Mouse (Mus musculus) stomach, embryonic 14.5 days (tissue): ENCODE results near the gene Emx1. TPM values are rescaled to one million over a fixed set of nuclear protein-coding genes. Genes with fewer than 3 reads are reported as not detected.

Experiments
- ATAC-seq: fragments of 200-750 bp; cut with Nextera tagmentation; 2 replicates; pipeline ENCODE4 v1.8.0; 2017; ENCODE audit warnings: low read depth, moderate TSS enrichment; ENCODE audit not compliant: insufficient number of reproducible peaks, insufficient read depth, low FRiP score
- H3K27ac ChIP-seq: fragments of 300-500 bp; sonication (generic); 2 replicates; pipeline ENCODE4 v1.5.1; 2014; ENCODE audit warnings: mild to moderate bottlenecking, low read length, moderate library complexity, mixed read lengths
- H3K27me3 ChIP-seq: fragments of 300-500 bp; sonication (generic); 2 replicates; pipeline ENCODE4 v1.6.1; 2014; ENCODE audit warnings: low read length, control low read depth, mixed read lengths; ENCODE audit not compliant: control insufficient read depth, insufficient read depth
- H3K36me3 ChIP-seq: fragments of 300-500 bp; sonication (generic); 2 replicates; pipeline ENCODE4 v1.6.1; 2014; ENCODE audit warnings: mild to moderate bottlenecking, control low read depth, low read length, moderate library complexity, mixed read lengths; ENCODE audit not compliant: control insufficient read depth, insufficient read depth
- H3K4me1 ChIP-seq: fragments of 300-500 bp; sonication (generic); 2 replicates; pipeline ENCODE4 v1.6.1; 2014; ENCODE audit warnings: low read length, control low read depth, mixed read lengths; ENCODE audit not compliant: control insufficient read depth, insufficient read depth
- H3K4me2 ChIP-seq: fragments of 300-500 bp; sonication (generic); replicated peaks from 2 replicates; pipeline ENCODE4 v1.6.1; 2014; ENCODE audit warnings: low read depth, low read length, control low read depth
- H3K4me3 ChIP-seq: fragments of 300-500 bp; sonication (generic); 2 replicates; pipeline ENCODE4 v1.5.1; 2014; ENCODE audit warnings: low read depth, low read length, control low read depth
- H3K9ac ChIP-seq: fragments of 300-500 bp; sonication (generic); replicated peaks from 2 replicates; pipeline ENCODE4 v1.6.1; 2014; ENCODE audit warnings: low read depth, mild to moderate bottlenecking, control low read depth, low read length, moderate library complexity, mixed read lengths
- H3K9me3 ChIP-seq: fragments of 300-500 bp; sonication (generic); 2 replicates; pipeline ENCODE4 v1.6.1; 2016; ENCODE audit warnings: low read depth, low read length, control low read depth; ENCODE audit not compliant: control insufficient read depth
- WGBS: fragments of 180-500 bp; shearing (Covaris S2); extraction: QIAGEN DNeasy Blood & Tissue Kit; methylation state at CpG from one replicate; pipeline ENCODE4 v1.1.7; 2014; 5-methylcytosine and 5-hydroxymethylcytosine counted together
- polyA plus RNA-seq: library from polyadenylated mRNA; unstranded; fragments of >200 nt; fragmentation: Nextera tagmentation; extraction: Ambion mirVana; gene quantifications from 2 replicates; pipeline ENCODE4 v1.2.1, GENCODE M21; 2014

Gene Emx1
- polyA plus RNA-seq, 1 experiment from 2014 or later = not detected

GRCm38 (mm10) chr6:85193381-85194318 lies 6.4 kb downstream of the Emx1 start:
- no peak overlapping the region for H3K27ac ChIP-seq
- WGBS = 13% methylated on average over 29 of the region's 29 CpGs
- no peak overlapping the region for H3K9ac ChIP-seq
- ATAC-seq = no peak
- no peaks in the 10 kb centered on the region for H3K9me3 ChIP-seq
- peaks cover 48% of the 10 kb centered on the region for H3K27me3 ChIP-seq
- H3K4me2 ChIP-seq = no peak overlapping the region
- H3K36me3 ChIP-seq = no peaks in the 10 kb centered on the region
- no peak overlapping the region for H3K4me3 ChIP-seq
- no peaks in the 10 kb centered on the region; the same call in 1 of the 2 replicates for H3K4me1 ChIP-seq

- no peaks in the 10 kb centered on the region for H3K4me1 ChIP-seq
- H3K27me3 ChIP-seq = peaks cover 18% of the 10 kb centered on the region
- H3K36me3 ChIP-seq = no peaks in the 10 kb centered on the region
- H3K9ac ChIP-seq = no peak overlapping the region
- H3K27ac ChIP-seq = no peak overlapping the region
- H3K4me2 ChIP-seq = no peak overlapping the region
- WGBS = 69% methylated on average over 2 of the region's 2 CpGs
- no peak overlapping the region for H3K4me3 ChIP-seq
- no peak for ATAC-seq
- no peaks in the 10 kb centered on the region for H3K9me3 ChIP-seq
These were observed 10.7 kb downstream of the Emx1 start for GRCm38 (mm10) chr6:85197951-85198350.

- H3K4me3 ChIP-seq = no peak overlapping the region
- H3K4me1 ChIP-seq = 0 out of 2 replicates have a peak, but pooled peaks cover 5% of the 10 kb centered on the region
- H3K4me2 ChIP-seq = no peak overlapping the region
- no peak overlapping the region for H3K9ac ChIP-seq
- WGBS = 41% methylated on average over 16 of the region's 16 CpGs
- H3K9me3 ChIP-seq = no peaks in the 10 kb centered on the region
- no peak for ATAC-seq
- H3K36me3 ChIP-seq = no peaks in the 10 kb centered on the region
- no peaks in the 10 kb centered on the region for H3K27me3 ChIP-seq
- no peak overlapping the region for H3K27ac ChIP-seq
These were observed 19.1 kb downstream of the Emx1 start for GRCm38 (mm10) chr6:85206182-85206938.

- Histone ChIP-seq H3K4me1 (0 out of 2 replicates have a peak, but pooled peaks cover 5% of the 10 kb centered on the region), H3K27me3 (no peaks in the 10 kb centered on the region), H3K4me2 (no peak overlapping the region), H3K27ac (no peak overlapping the region), H3K36me3 (no peaks in the 10 kb centered on the region), H3K9me3 (no peaks in the 10 kb centered on the region), H3K9ac (no peak overlapping the region), H3K4me3 (no peak overlapping the region)
- ATAC-seq = no peak
- 42% methylated on average over 15 of the region's 15 CpGs for WGBS
These were observed 19.7 kb downstream of the Emx1 start for GRCm38 (mm10) chr6:85206939-85207285.

GRCm38 (mm10) chr6:85207345-85207744 lies 20.1 kb downstream of the Emx1 start:
- no peaks in the 10 kb centered on the region for H3K27me3 ChIP-seq
- no peak overlapping the region for H3K4me2 ChIP-seq
- 0 out of 2 replicates have a peak, but pooled peaks cover 5% of the 10 kb centered on the region for H3K4me1 ChIP-seq
- 68% methylated on average over 5 of the region's 5 CpGs for WGBS
- no peaks in the 10 kb centered on the region for H3K9me3 ChIP-seq
- no peak overlapping the region for H3K4me3 ChIP-seq
- no peak for ATAC-seq
- H3K9ac ChIP-seq = no peak overlapping the region
- no peak overlapping the region for H3K27ac ChIP-seq
- H3K36me3 ChIP-seq = no peaks in the 10 kb centered on the region

GRCm38 (mm10) chr6:85209226-85209967 lies 22.2 kb downstream of the Emx1 start:
- no peak overlapping the region for H3K4me3 ChIP-seq
- H3K4me2 ChIP-seq = no peak overlapping the region
- ATAC-seq = no peak
- no peak overlapping the region for H3K27ac ChIP-seq
- no peaks in the 10 kb centered on the region for H3K27me3 ChIP-seq
- H3K36me3 ChIP-seq = no peaks in the 10 kb centered on the region
- 73% methylated on average over 9 of the region's 9 CpGs for WGBS
- H3K9ac ChIP-seq = no peak overlapping the region
- no peaks in the 10 kb centered on the region for H3K9me3 ChIP-seq
- 0 out of 2 replicates have a peak, but pooled peaks cover 5% of the 10 kb centered on the region for H3K4me1 ChIP-seq

GRCm38 (mm10) chr6:85210686-85211085 lies 23.4 kb downstream of the Emx1 start:
- no peak overlapping the region for H3K9ac ChIP-seq
- ATAC-seq = no peak
- 0 out of 2 replicates have a peak, but pooled peaks cover 5% of the 10 kb centered on the region for H3K4me1 ChIP-seq
- no peaks in the 10 kb centered on the region for H3K36me3 ChIP-seq
- no peaks in the 10 kb centered on the region for H3K27me3 ChIP-seq
- WGBS = 33% methylated on average over 1 of the region's 1 CpGs
- H3K4me3 ChIP-seq = no peak overlapping the region
- H3K27ac ChIP-seq = no peak overlapping the region
- no peaks in the 10 kb centered on the region for H3K9me3 ChIP-seq
- no peak overlapping the region for H3K4me2 ChIP-seq

GRCm38 (mm10) chr6:85218251-85218650 lies 31.0 kb downstream of the Emx1 start:
- H3K27me3 ChIP-seq = no peaks in the 10 kb centered on the region
- no peak for ATAC-seq
- H3K4me1 ChIP-seq = peaks cover 7% of the 10 kb centered on the region; the same call in 1 of the 2 replicates
- no peak overlapping the region for H3K27ac ChIP-seq
- H3K4me3 ChIP-seq = no peak overlapping the region
- WGBS = 65% methylated on average over 4 of the region's 4 CpGs
- H3K9me3 ChIP-seq = no peaks in the 10 kb centered on the region
- no peak overlapping the region for H3K9ac ChIP-seq
- no peaks in the 10 kb centered on the region for H3K36me3 ChIP-seq
- H3K4me2 ChIP-seq = no peak overlapping the region
